Mouse (Mus musculus): ENCODE data around the gene Btbd9. TPM values are rescaled to one million over a fixed set of nuclear protein-coding genes. Genes with fewer than 3 reads are reported as not detected.

The Btbd9 gene
- polyA plus RNA-seq, 1 experiment from 2014 or later, result 150 TPM

GRCm38 (mm10) chr17:30594407-30594806 is 18.1 kb upstream of the Btbd9 start:
- H3K9ac ChIP-seq, result no peak overlapping the region
- no peaks in the 10 kb centered on the region for H3K9me3 ChIP-seq
- peaks cover 36% of the 10 kb centered on the region for H3K36me3 ChIP-seq
- 0 out of 2 replicates have a peak overlapping the region, but pooled peaks have one; percentile 26 for H3K27ac ChIP-seq
- no peaks in the 10 kb centered on the region for H3K27me3 ChIP-seq
- WGBS, result 47% methylated on average over 5 of the region's 5 CpGs
- H3K4me3 ChIP-seq, result no peak overlapping the region
- peaks cover 18% of the 10 kb centered on the region for H3K4me1 ChIP-seq (replicated peaks)
- H3K4me2 ChIP-seq, result no peak overlapping the region
- no peak for ATAC-seq (ENCODE audit: low FRiP score)

GRCm38 (mm10) chr17:30590417-30591198 is 14.3 kb upstream of the Btbd9 start:
- Histone ChIP-seq H3K27me3 (no peaks in the 10 kb centered on the region), H3K4me2 (peak overlapping the region; percentile 31), H3K36me3 (peaks cover 8% of the 10 kb centered on the region), H3K4me1 (replicated peaks) (peaks cover 18% of the 10 kb centered on the region), H3K27ac (peak overlapping the region; percentile 18; the same call in 1 of the 2 replicates), H3K4me3 (no peak overlapping the region), H3K9ac (no peak overlapping the region), H3K9me3 (no peaks in the 10 kb centered on the region)
- 0 out of 2 replicates have a peak, but pooled peaks have one; percentile 43 for ATAC-seq (ENCODE audit: low FRiP score)
- WGBS, result 35% methylated on average over 17 of the region's 17 CpGs

GRCm38 (mm10) chr17:30583258-30584001 is 7.1 kb upstream of the Btbd9 start:
- Histone ChIP-seq H3K4me1 (replicated peaks) (no peaks in the 10 kb centered on the region), H3K4me3 (no peak overlapping the region), H3K9me3 (no peaks in the 10 kb centered on the region), H3K4me2 (no peak overlapping the region), H3K27ac (no peak overlapping the region), H3K36me3 (no peaks in the 10 kb centered on the region), H3K27me3 (no peaks in the 10 kb centered on the region), H3K9ac (no peak overlapping the region)
- WGBS, result 77% methylated on average over 2 of the region's 2 CpGs
- no peak for ATAC-seq (ENCODE audit: low FRiP score)

GRCm38 (mm10) chr17:30582313-30582712 is 6.0 kb upstream of the Btbd9 start:
- 90% methylated on average over 3 of the region's 3 CpGs for WGBS
- no peak overlapping the region for H3K4me3 ChIP-seq

GRCm38 (mm10) chr17:30581201-30581600 is 4.9 kb upstream of the Btbd9 start:
- WGBS, result 88% methylated on average over 6 of the region's 6 CpGs
- ATAC-seq (ENCODE audit: low FRiP score), result no peak
- H3K36me3 ChIP-seq, result no peaks in the 10 kb centered on the region

More at GRCm38 (mm10) chr17:30582313-30582712, 6.0 kb upstream of the Btbd9 start:
- Histone ChIP-seq H3K27ac (no peak overlapping the region), H3K27me3 (no peaks in the 10 kb centered on the region), H3K9me3 (no peaks in the 10 kb centered on the region), H3K9ac (no peak overlapping the region), H3K36me3 (no peaks in the 10 kb centered on the region), H3K4me1 (replicated peaks) (peaks cover 6% of the 10 kb centered on the region; the same call in 1 of the 2 replicates), H3K4me2 (no peak overlapping the region)
- ATAC-seq (ENCODE audit: low FRiP score), result no peak

GRCm38 (mm10) chr17:30580781-30581180 is 4.5 kb upstream of the Btbd9 start:
- Histone ChIP-seq H3K4me2 (no peak overlapping the region), H3K36me3 (no peaks in the 10 kb centered on the region), H3K27me3 (no peaks in the 10 kb centered on the region), H3K4me1 (replicated peaks) (peaks cover 13% of the 10 kb centered on the region), H3K9ac (no peak overlapping the region), H3K9me3 (no peaks in the 10 kb centered on the region), H3K27ac (no peak overlapping the region), H3K4me3 (no peak overlapping the region)
- 71% methylated on average over 1 of the region's 1 CpGs for WGBS
- no peak for ATAC-seq (ENCODE audit: low FRiP score)

More at GRCm38 (mm10) chr17:30581201-30581600, 4.9 kb upstream of the Btbd9 start:
- H3K27me3 ChIP-seq, result no peaks in the 10 kb centered on the region
- no peak overlapping the region for H3K27ac ChIP-seq
- H3K4me2 ChIP-seq, result no peak overlapping the region
- peaks cover 13% of the 10 kb centered on the region for H3K4me1 ChIP-seq (replicated peaks)
- H3K9me3 ChIP-seq, result no peaks in the 10 kb centered on the region
- no peak overlapping the region for H3K9ac ChIP-seq
- no peak overlapping the region for H3K4me3 ChIP-seq

GRCm38 (mm10) chr17:30576946-30577345 is 658 bp upstream of the Btbd9 start:
- Histone ChIP-seq H3K4me1 (replicated peaks) (peaks cover 29% of the 10 kb centered on the region), H3K4me3 (peak overlapping the region; percentile 64), H3K27me3 (no peaks in the 10 kb centered on the region), H3K36me3 (no peaks in the 10 kb centered on the region), H3K9ac (peak overlapping the region; percentile 80), H3K27ac (peak overlapping the region; percentile 96), H3K4me2 (peak overlapping the region; percentile 76), H3K9me3 (no peaks in the 10 kb centered on the region)
- WGBS, result 69% methylated on average over 12 of the region's 12 CpGs
- ATAC-seq (ENCODE audit: low FRiP score), result no peak

GRCm38 (mm10) chr17:30575121-30575904 is 975 bp downstream of the Btbd9 start:
- no peaks in the 10 kb centered on the region for H3K36me3 ChIP-seq
- peak overlapping the region; percentile 76 for H3K4me2 ChIP-seq
- peaks cover 29% of the 10 kb centered on the region for H3K4me1 ChIP-seq (replicated peaks)
- 7% methylated on average over 35 of the region's 35 CpGs for WGBS
- H3K9ac ChIP-seq, result peak overlapping the region; percentile 80
- H3K27me3 ChIP-seq, result no peaks in the 10 kb centered on the region
- no peaks in the 10 kb centered on the region for H3K9me3 ChIP-seq
- ATAC-seq (ENCODE audit: low FRiP score), result peak; percentile 24; the same call in 1 of the 2 replicates
- peak overlapping the region; percentile 96 for H3K27ac ChIP-seq
- H3K4me3 ChIP-seq, result peak overlapping the region; percentile 64

- no peak overlapping the region for H3K27ac ChIP-seq
- peaks cover 29% of the 10 kb centered on the region for H3K4me1 ChIP-seq (replicated peaks)
- H3K4me3 ChIP-seq, result peak overlapping the region; percentile 64
- 78% methylated on average over 8 of the region's 8 CpGs for WGBS
- peak overlapping the region; percentile 80 for H3K9ac ChIP-seq
- no peaks in the 10 kb centered on the region for H3K27me3 ChIP-seq
- ATAC-seq (ENCODE audit: low FRiP score), result no peak
- H3K36me3 ChIP-seq, result no peaks in the 10 kb centered on the region
- peak overlapping the region; percentile 76 for H3K4me2 ChIP-seq
- no peaks in the 10 kb centered on the region for H3K9me3 ChIP-seq
Measured at GRCm38 (mm10) chr17:30574783-30575075, 1.6 kb downstream of the Btbd9 start.

GRCm38 (mm10) chr17:30573990-30574782 is 2.1 kb downstream of the Btbd9 start:
- peak overlapping the region; percentile 64; the same call in 1 of the 2 replicates for H3K4me3 ChIP-seq
- H3K27ac ChIP-seq, result no peak overlapping the region

GRCm38 (mm10) chr17:30570971-30571370 is 5.3 kb downstream of the Btbd9 start:
- no peak overlapping the region for H3K9ac ChIP-seq
- H3K4me2 ChIP-seq, result no peak overlapping the region
- no peaks in the 10 kb centered on the region for H3K36me3 ChIP-seq
- no peak for ATAC-seq (ENCODE audit: low FRiP score)
- H3K27me3 ChIP-seq, result no peaks in the 10 kb centered on the region
- 79% methylated on average over 3 of the region's 3 CpGs for WGBS
- H3K4me3 ChIP-seq, result no peak overlapping the region
- no peak overlapping the region for H3K27ac ChIP-seq
- H3K4me1 ChIP-seq (replicated peaks), result peaks cover 16% of the 10 kb centered on the region
- no peaks in the 10 kb centered on the region for H3K9me3 ChIP-seq

More at GRCm38 (mm10) chr17:30573990-30574782, 2.1 kb downstream of the Btbd9 start:
- H3K9me3 ChIP-seq, result no peaks in the 10 kb centered on the region
- peak overlapping the region; percentile 80 for H3K9ac ChIP-seq
- H3K27me3 ChIP-seq, result no peaks in the 10 kb centered on the region
- peak overlapping the region; percentile 76 for H3K4me2 ChIP-seq
- 81% methylated on average over 8 of the region's 8 CpGs for WGBS
- H3K4me1 ChIP-seq (replicated peaks), result peaks cover 29% of the 10 kb centered on the region
- no peak for ATAC-seq (ENCODE audit: low FRiP score)
- H3K36me3 ChIP-seq, result no peaks in the 10 kb centered on the region
